Mouse (Mus musculus) spleen, adult 2 months (tissue): ENCODE measurements around the gene Fth1. TPM values are rescaled to one million over a fixed set of nuclear protein-coding genes. Genes with fewer than 3 reads are reported as not detected.
A peak's percentile ranks its signal among the peaks of the same experiment; 100 is the strongest.

Experiments used
- DNase-seq, 2 experiments: peaks; one replicate each; pipeline versions ENCODE4 v3.0.0 to v3.0.0-alpha.2; 2012 to 2021; ENCODE audit warnings: low spot score in 2 of 2, low read depth in 1 of 2
- H3K27ac ChIP-seq: fragments of 200-500 bp; 2 replicates; pipeline ENCODE4 v1.5.1; 2012; ENCODE audit warnings: low read length, inconsistent platforms; ENCODE audit not compliant: insufficient read depth
- H3K27me3 ChIP-seq: fragments of 200-500 bp; 2 replicates; pipeline ENCODE4 v1.6.1; 2012; ENCODE audit warnings: mild to moderate bottlenecking, moderate library complexity, low read length, inconsistent platforms; ENCODE audit not compliant: control insufficient read depth, insufficient read depth
- H3K36me3 ChIP-seq: fragments of 200-500 bp; 2 replicates; pipeline ENCODE4 v1.6.1; 2012; ENCODE audit warnings: mild to moderate bottlenecking, low read length, inconsistent platforms; ENCODE audit not compliant: control insufficient read depth, insufficient read depth
- H3K4me1 ChIP-seq: fragments of 200-500 bp; 2 replicates; pipeline ENCODE4 v1.6.1; 2011; ENCODE audit warnings: inconsistent platforms; ENCODE audit not compliant: control insufficient read depth, insufficient read depth, insufficient read length
- H3K4me3 ChIP-seq: fragments of 200-500 bp; 2 replicates; pipeline ENCODE4 v1.5.1; 2011; ENCODE audit warnings: mild to moderate bottlenecking, inconsistent platforms; ENCODE audit not compliant: insufficient read depth, insufficient read length; ENCODE audit errors: extremely low read depth
- CTCF ChIP-seq: fragments of 200-500 bp; IDR thresholded peaks from 2 replicates; pipeline ENCODE4 v1.5.1; 2011; ENCODE audit warnings: mild to moderate bottlenecking, inconsistent platforms; ENCODE audit not compliant: insufficient read depth, insufficient read length, insufficient replicate concordance; ENCODE audit errors: extremely low read depth
- POLR2A ChIP-seq: fragments of 200-500 bp; IDR thresholded peaks from 2 replicates; pipeline ENCODE4 v1.6.1; 2011; ENCODE audit warnings: low read depth, low read length, inconsistent platforms
- WGBS: fragments of 180-500 bp; shearing (Covaris S2); methylation state at CpG from one replicate; pipeline ENCODE4 v1.1.7; 2018; 5-methylcytosine and 5-hydroxymethylcytosine counted together
- polyA plus RNA-seq: library from polyadenylated mRNA; depleted of rRNA; stranded (reverse); fragments of >200 nt; gene quantifications from 2 replicates; pipeline ENCODE4 v1.2.3, GENCODE M21; 2012

Gene Fth1
- polyA plus RNA-seq, 1 experiment: 3,609 TPM

- H3K27ac ChIP-seq: no peak overlapping the region
- DNase-seq: no peak
- H3K36me3 ChIP-seq: no peaks in the 10 kb centered on the region
- H3K27me3 ChIP-seq: no peaks in the 10 kb centered on the region
- 86% methylated on average over 7 of the region's 7 CpGs for WGBS
- no peak overlapping the region for H3K4me3 ChIP-seq
- peaks cover 45% of the 10 kb centered on the region; the same call in 1 of the 2 replicates for H3K4me1 ChIP-seq
- TF ChIP-seq CTCF (no peak), POLR2A (no peak)
Observed at GRCm38 (mm10) chr19:9939841-9940240, 40.6 kb upstream of the Fth1 start.

DNA sequence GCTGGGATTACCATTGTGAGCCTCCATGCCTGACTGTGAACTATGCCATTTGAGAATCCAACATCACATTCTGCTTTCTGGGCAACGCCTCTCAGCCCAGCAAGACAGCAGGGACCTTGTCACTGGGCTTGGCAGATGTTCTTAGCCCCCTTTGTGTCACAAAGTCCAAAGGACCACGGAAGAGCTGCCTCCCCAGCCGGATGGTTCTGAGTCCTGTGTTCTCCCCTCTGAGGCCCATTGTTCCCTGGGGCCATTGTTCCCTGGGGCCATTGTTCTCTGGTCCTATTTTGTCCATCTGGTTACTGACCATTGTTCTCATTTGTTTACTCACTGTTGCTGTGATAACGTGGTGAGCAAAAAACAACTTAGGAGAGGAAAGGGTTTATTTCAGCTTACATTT is 39.5 kb upstream of the Fth1 start:
- Histone ChIP-seq H3K27me3 (no peaks in the 10 kb centered on the region), H3K4me3 (no peak overlapping the region), H3K4me1 (peaks cover 42% of the 10 kb centered on the region; the same call in 1 of the 2 replicates), H3K27ac (no peak overlapping the region), H3K36me3 (no peaks in the 10 kb centered on the region)
- WGBS: 90% methylated on average over 4 of the region's 4 CpGs
- no peak for DNase-seq
- TF ChIP-seq CTCF (no peak), POLR2A (no peak)

DNA sequence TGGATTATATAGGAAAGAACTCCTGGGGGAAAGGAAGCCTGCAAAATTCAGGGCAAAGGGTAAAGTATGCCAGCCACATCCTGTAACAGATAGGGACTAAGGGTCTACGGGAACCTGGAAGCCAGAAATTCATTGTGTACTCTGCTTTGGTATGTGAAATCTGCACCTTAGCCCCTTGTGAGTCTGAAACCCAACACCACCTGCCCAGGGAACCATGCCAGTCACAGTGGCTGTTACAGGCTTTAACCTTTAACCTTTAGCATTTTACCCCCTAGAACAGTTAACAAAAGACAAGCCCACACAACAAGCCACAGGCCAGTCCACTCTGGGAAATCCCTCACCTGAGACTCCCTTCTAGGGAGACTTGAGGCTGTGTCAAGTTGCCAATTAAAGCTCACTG is 38.6 kb upstream of the Fth1 start:
- H3K36me3 ChIP-seq: no peaks in the 10 kb centered on the region
- no peak overlapping the region for H3K4me3 ChIP-seq
- 73% methylated on average over 1 of the region's 1 CpGs for WGBS
- DNase-seq: no peak
- TF ChIP-seq POLR2A: no peak
- no peak for TF ChIP-seq CTCF
- no peaks in the 10 kb centered on the region for H3K27me3 ChIP-seq
- H3K4me1 ChIP-seq: peaks cover 35% of the 10 kb centered on the region; the same call in 1 of the 2 replicates
- H3K27ac ChIP-seq: no peak overlapping the region

DNA sequence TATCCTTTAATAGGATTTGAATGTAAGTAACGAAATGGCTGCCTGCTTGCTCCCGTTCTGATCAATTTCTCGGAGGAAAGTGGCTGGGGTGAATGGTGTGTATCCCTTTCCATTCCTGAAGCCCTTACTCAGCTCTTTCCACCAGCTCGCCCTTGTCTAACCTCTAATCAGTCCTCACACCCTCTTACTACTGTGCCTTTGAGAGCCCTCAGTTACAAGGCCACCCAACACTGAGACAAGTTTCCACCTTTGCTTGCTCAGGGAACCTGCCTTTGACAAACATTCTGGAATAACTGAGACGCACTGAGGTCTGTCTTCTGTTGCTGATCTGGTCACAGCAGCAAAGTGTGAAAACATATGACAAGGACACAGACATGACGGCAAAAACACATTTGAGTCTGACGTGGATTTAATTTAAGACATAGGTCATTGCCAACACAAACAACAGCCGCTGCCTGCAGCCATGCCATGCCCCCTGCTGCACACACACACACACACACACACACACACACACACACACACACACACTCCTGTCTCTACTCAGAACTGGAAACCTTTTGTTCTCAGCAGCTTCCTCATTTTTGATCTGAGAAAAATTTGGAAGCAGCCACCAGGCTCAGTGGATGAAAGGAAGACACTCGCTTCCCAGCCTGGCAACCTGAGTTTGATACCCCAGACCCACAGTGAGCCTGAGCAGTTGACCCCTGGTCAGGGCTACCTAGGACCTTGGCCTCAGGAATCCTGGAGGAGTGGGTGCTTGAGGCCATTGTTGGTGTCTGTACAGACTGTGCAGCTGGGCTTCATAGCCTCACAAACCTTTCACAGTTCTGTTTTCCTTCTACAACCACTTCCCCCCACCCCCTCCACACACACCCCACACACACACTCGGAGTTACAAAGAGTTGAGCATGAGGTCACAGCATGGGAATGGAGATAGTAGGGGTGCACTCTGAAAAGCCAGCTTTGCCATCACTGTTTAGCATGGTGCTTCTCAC is 37.6 kb upstream of the Fth1 start:
- no peaks in the 10 kb centered on the region for H3K27me3 ChIP-seq
- peak in 1 of 2 experiments; percentile 38 for DNase-seq
- no peak overlapping the region for H3K4me3 ChIP-seq

DNA sequence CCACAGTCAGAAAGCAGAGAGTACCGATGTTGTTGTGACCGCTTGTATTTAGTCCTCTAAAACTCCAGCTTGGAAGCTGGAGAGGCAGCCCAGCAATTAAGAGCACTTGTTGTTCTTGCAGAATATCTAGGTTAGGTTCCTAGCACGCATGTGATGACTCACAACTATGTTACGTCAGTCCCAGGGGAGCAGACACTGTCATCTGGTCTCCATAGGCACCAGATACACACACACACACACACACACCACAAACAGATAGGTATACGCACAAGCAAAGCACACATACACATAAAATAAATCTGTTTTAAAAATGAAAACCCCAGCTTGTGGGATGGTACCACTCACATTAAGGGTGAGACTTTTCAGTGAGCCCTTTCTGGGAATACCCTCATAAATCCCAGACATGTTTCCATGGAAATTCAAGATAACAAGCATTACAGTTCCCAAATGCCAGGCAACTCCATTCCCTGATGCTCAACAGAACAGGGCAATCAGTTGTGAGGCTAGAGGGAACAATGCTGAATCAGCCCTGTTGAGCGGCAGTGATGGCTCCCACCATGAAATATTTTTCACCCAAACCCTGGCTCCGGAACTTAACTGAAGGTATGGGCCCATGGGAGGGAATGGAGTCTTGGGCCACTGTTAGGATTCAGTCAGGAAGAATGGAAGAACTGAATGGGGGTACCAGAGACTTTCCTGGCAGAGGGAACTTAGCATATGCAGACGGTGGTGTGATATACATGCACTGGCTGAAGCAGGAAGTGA is 34.4 kb upstream of the Fth1 start:
- Histone ChIP-seq H3K27ac (no peak overlapping the region), H3K36me3 (no peaks in the 10 kb centered on the region), H3K4me3 (no peak overlapping the region), H3K4me1 (peaks cover 14% of the 10 kb centered on the region; the same call in 1 of the 2 replicates), H3K27me3 (no peaks in the 10 kb centered on the region)
- TF ChIP-seq POLR2A (no peak), CTCF (no peak)
- DNase-seq: no peak
- 88% methylated on average over 8 of the region's 8 CpGs for whole genome bisulfite sequencing

More for the DNA sequence above, 37.6 kb upstream of the Fth1 start:
- no peaks in the 10 kb centered on the region for H3K36me3 ChIP-seq
- TF ChIP-seq POLR2A (no peak), CTCF (no peak)
- H3K27ac ChIP-seq: peak overlapping the region; percentile 72
- 56% methylated on average over 10 of the region's 10 CpGs for WGBS
- peaks cover 28% of the 10 kb centered on the region; the same call in 1 of the 2 replicates for H3K4me1 ChIP-seq

GRCm38 (mm10) chr19:9946986-9947385 is 33.4 kb upstream of the Fth1 start:
- Histone ChIP-seq H3K27ac (no peak overlapping the region), H3K4me3 (no peak overlapping the region), H3K4me1 (peaks cover 10% of the 10 kb centered on the region; the same call in 1 of the 2 replicates), H3K27me3 (no peaks in the 10 kb centered on the region), H3K36me3 (no peaks in the 10 kb centered on the region)
- TF ChIP-seq POLR2A (no peak), CTCF (no peak)
- DNase-seq: no peak
- 81% methylated on average over 3 of the region's 3 CpGs for WGBS
